Mouse (Mus musculus): ENCODE results near the gene Pcca.

DNA sequence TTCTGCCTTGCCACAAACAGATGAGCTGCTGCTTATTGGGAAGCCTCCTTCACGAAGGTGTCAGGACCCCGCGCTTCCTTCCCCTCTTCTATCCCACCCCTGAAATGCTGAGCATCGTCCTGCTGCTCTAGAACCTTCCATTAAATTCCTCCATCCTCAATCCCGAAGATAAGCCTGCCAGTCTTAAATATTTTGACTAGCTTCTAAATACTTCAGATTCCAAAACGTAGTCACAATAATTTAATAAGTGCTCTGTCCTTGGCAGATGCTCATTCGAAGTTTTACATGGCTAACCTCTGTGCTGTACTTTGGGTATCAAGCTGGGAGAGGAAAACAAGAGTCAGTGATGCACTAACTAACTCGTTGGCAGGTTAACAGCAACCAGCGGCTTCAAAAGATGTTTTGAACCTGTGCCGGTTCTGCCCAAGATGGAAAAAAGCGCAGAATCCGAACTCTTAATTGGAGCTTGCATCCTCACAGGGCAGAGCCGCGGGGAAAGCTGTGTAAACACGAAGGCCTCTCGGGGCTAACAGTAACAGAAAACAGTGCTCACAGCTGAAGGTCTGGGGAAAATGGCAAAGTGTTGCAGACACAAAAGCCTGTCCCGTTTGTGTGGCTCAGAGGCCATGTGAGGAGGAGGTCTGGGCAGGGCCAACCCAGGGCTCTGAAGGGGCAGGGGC lies 155.2 kb downstream of the Pcca start:
- TF ChIP-seq CTCF (IDR thresholded peaks at IDR 0.05; ENCODE audit: low read depth, low read length) (no peak), POLR2A (IDR thresholded peaks at IDR 0.05; ENCODE audit: extremely low read depth, insufficient read depth, low read length) (no peak)
